Mouse (Mus musculus): ENCODE data around the gene Vps39. TPM values are rescaled to one million over a fixed set of nuclear protein-coding genes. Genes with fewer than 3 reads are reported as not detected.

Vps39 gene
- total RNA-seq (2017) = 44.2 to 52.4 TPM (median 50.0 TPM) in 3 replicates

GRCm38 (mm10) chr2:120352682-120353646 lies at the start of gene Vps39:
Gene Vps39, minus strand, starts transcription at chr2:120353137.
- ATAC-seq (replicated peaks; ENCODE audit: insufficient number of reproducible peaks, low FRiP score, low TSS enrichment, poor library complexity, severe bottlenecking) = peak; percentile 97

GRCm38 (mm10) chr2:120397951-120398350 lies 45.0 kb upstream of the Vps39 start:
- no peak for ATAC-seq (replicated peaks; ENCODE audit: insufficient number of reproducible peaks, low FRiP score, low TSS enrichment, poor library complexity, severe bottlenecking)

GRCm38 (mm10) chr2:120392406-120392805 lies 39.5 kb upstream of the Vps39 start:
- no peak for ATAC-seq (replicated peaks; ENCODE audit: insufficient number of reproducible peaks, low FRiP score, low TSS enrichment, poor library complexity, severe bottlenecking)

GRCm38 (mm10) chr2:120390934-120391333 lies 38.0 kb upstream of the Vps39 start:
- ATAC-seq (replicated peaks; ENCODE audit: insufficient number of reproducible peaks, low FRiP score, low TSS enrichment, poor library complexity, severe bottlenecking) = no peak

GRCm38 (mm10) chr2:120389376-120389775 lies 36.4 kb upstream of the Vps39 start:
- no peak for ATAC-seq (replicated peaks; ENCODE audit: insufficient number of reproducible peaks, low FRiP score, low TSS enrichment, poor library complexity, severe bottlenecking)

GRCm38 (mm10) chr2:120387291-120387690 lies 34.4 kb upstream of the Vps39 start:
- no peak for ATAC-seq (replicated peaks; ENCODE audit: insufficient number of reproducible peaks, low FRiP score, low TSS enrichment, poor library complexity, severe bottlenecking)

GRCm38 (mm10) chr2:120386264-120386663 lies 33.3 kb upstream of the Vps39 start:
- no peak for ATAC-seq (replicated peaks; ENCODE audit: insufficient number of reproducible peaks, low FRiP score, low TSS enrichment, poor library complexity, severe bottlenecking)

GRCm38 (mm10) chr2:120373858-120374257 lies 20.9 kb upstream of the Vps39 start:
- ATAC-seq (replicated peaks; ENCODE audit: insufficient number of reproducible peaks, low FRiP score, low TSS enrichment, poor library complexity, severe bottlenecking) = no peak

GRCm38 (mm10) chr2:120367416-120368207 lies 14.7 kb upstream of the Vps39 start:
- ATAC-seq (replicated peaks; ENCODE audit: insufficient number of reproducible peaks, low FRiP score, low TSS enrichment, poor library complexity, severe bottlenecking) = no peak

- no peak for ATAC-seq (replicated peaks; ENCODE audit: insufficient number of reproducible peaks, low FRiP score, low TSS enrichment, poor library complexity, severe bottlenecking)
These were observed 13.6 kb upstream of the Vps39 start for GRCm38 (mm10) chr2:120366501-120366900.

GRCm38 (mm10) chr2:120360425-120360824 lies 7.5 kb upstream of the Vps39 start:
- ATAC-seq (replicated peaks; ENCODE audit: insufficient number of reproducible peaks, low FRiP score, low TSS enrichment, poor library complexity, severe bottlenecking) = no peak

GRCm38 (mm10) chr2:120351321-120351720 lies 1.6 kb downstream of the Vps39 start:
- ATAC-seq (replicated peaks; ENCODE audit: insufficient number of reproducible peaks, low FRiP score, low TSS enrichment, poor library complexity, severe bottlenecking) = no peak

- ATAC-seq (replicated peaks; ENCODE audit: insufficient number of reproducible peaks, low FRiP score, low TSS enrichment, poor library complexity, severe bottlenecking) = no peak
These were observed 4.8 kb downstream of the Vps39 start for GRCm38 (mm10) chr2:120348120-120348519.

- ATAC-seq (replicated peaks; ENCODE audit: insufficient number of reproducible peaks, low FRiP score, low TSS enrichment, poor library complexity, severe bottlenecking) = no peak
These were observed 11.2 kb downstream of the Vps39 start for GRCm38 (mm10) chr2:120341741-120342140.

- ATAC-seq (replicated peaks; ENCODE audit: insufficient number of reproducible peaks, low FRiP score, low TSS enrichment, poor library complexity, severe bottlenecking) = no peak
These were observed 15.1 kb downstream of the Vps39 start for GRCm38 (mm10) chr2:120337886-120338285.

GRCm38 (mm10) chr2:120331575-120331974 lies 21.4 kb downstream of the Vps39 start:
- ATAC-seq (replicated peaks; ENCODE audit: insufficient number of reproducible peaks, low FRiP score, low TSS enrichment, poor library complexity, severe bottlenecking) = no peak

- ATAC-seq (replicated peaks; ENCODE audit: insufficient number of reproducible peaks, low FRiP score, low TSS enrichment, poor library complexity, severe bottlenecking) = no peak
These were observed 37.9 kb downstream of the Vps39 start for GRCm38 (mm10) chr2:120315077-120315476.

GRCm38 (mm10) chr2:120314487-120314886 lies 38.5 kb downstream of the Vps39 start:
- ATAC-seq (replicated peaks; ENCODE audit: insufficient number of reproducible peaks, low FRiP score, low TSS enrichment, poor library complexity, severe bottlenecking) = no peak

- no peak for ATAC-seq (replicated peaks; ENCODE audit: insufficient number of reproducible peaks, low FRiP score, low TSS enrichment, poor library complexity, severe bottlenecking)
These were observed 39.0 kb downstream of the Vps39 start, which contains the start of gene Pla2g4f for GRCm38 (mm10) chr2:120313976-120314375. Gene Pla2g4f, minus strand, starts transcription at chr2:120314165.
